In the genomic region with DNA sequence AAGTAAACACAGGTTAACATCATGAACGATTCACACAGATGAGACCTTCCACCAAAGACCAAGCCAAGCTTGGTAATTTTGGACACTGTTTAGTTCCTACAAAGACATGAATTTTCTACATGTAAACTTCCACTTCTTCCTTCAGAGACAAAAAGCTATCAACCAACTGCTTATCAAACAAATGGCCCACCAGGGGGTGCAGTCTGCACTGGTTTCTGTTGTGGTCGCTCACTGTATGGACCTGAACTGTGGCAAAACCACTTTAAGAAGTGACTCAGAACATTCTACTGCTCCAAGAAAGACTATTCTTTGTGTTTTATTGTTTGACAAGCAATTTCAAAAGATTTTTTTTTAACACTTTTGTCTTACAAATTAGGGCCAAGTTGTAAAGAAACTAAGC, we compare ENCODE assay signal across 8 mouse cellular contexts.
DNase-seq lines count a peak whose midpoint lies in the region; ATAC-seq and TF ChIP-seq lines count a peak whose summit lies in the region.

No protein-coding gene starts in this region.

- H3K4me3 ChIP-seq in neural tube, embryonic 14.5 days (ENCODE audit: low read depth, low read length), result no peak overlapping the region
- no peak overlapping the region for H3K4me3 ChIP-seq in intestine, postnatal 0 days (ENCODE audit: low read depth, low read length)
- no peak overlapping the region for H3K4me3 ChIP-seq in liver, embryonic 11.5 days (ENCODE audit: low read depth, low read length)

- peak; percentile 55; the same call in 1 of the 2 replicates for ATAC-seq in neural tube, embryonic 14.5 days (ENCODE audit: low read depth)
- no peak for ATAC-seq in intestine, postnatal 0 days
- ATAC-seq in liver, embryonic 11.5 days (replicated peaks; ENCODE audit: low FRiP score), result no peak
- no peak for ATAC-seq in monocyte, adult 5-6 weeks (replicated peaks; ENCODE audit: insufficient number of reproducible peaks, low FRiP score, low TSS enrichment, poor library complexity, severe bottlenecking)

- no peaks in the 10 kb centered on the region for H3K36me3 ChIP-seq in neural tube, embryonic 14.5 days (ENCODE audit: control insufficient read depth, insufficient read depth, low read length)
- H3K36me3 ChIP-seq in intestine, postnatal 0 days (ENCODE audit: control insufficient read depth, insufficient read depth), result no peaks in the 10 kb centered on the region
- no peaks in the 10 kb centered on the region for H3K36me3 ChIP-seq in liver, embryonic 11.5 days (ENCODE audit: control insufficient read depth, insufficient read depth, low read length)

- no peaks in the 10 kb centered on the region for H3K27me3 ChIP-seq in neural tube, embryonic 14.5 days (ENCODE audit: control insufficient read depth, insufficient read depth, low read length)
- no peaks in the 10 kb centered on the region for H3K27me3 ChIP-seq in intestine, postnatal 0 days (replicated peaks; ENCODE audit: control insufficient read depth, insufficient read depth, low read length)
- H3K27me3 ChIP-seq in liver, embryonic 11.5 days (replicated peaks; ENCODE audit: control insufficient read depth, insufficient read depth, low read length), result no peaks in the 10 kb centered on the region

- WGBS in neural tube, embryonic 14.5 days, result 46% methylated on average over 2 of the region's 2 CpGs
- 36% methylated on average over 2 of the region's 2 CpGs for WGBS in intestine, postnatal 0 days
- 30% methylated on average over 2 of the region's 2 CpGs for WGBS in liver, embryonic 11.5 days

- no peak overlapping the region for H3K27ac ChIP-seq in neural tube, embryonic 14.5 days (ENCODE audit: low read depth, low read length)
- H3K27ac ChIP-seq in intestine, postnatal 0 days (ENCODE audit: low read depth, low read length), result no peak overlapping the region
- H3K27ac ChIP-seq in liver, embryonic 11.5 days (ENCODE audit: low read depth, low read length), result no peak overlapping the region

- H3K9me3 ChIP-seq in neural tube, embryonic 14.5 days (ENCODE audit: control insufficient read depth, low read length), result no peaks in the 10 kb centered on the region
- no peaks in the 10 kb centered on the region for H3K9me3 ChIP-seq in intestine, postnatal 0 days (ENCODE audit: control insufficient read depth)
- H3K9me3 ChIP-seq in liver, embryonic 11.5 days (ENCODE audit: control insufficient read depth, low read length), result no peaks in the 10 kb centered on the region

- no peak overlapping the region for H3K9ac ChIP-seq in neural tube, embryonic 14.5 days (replicated peaks; ENCODE audit: low read depth, low read length)
- H3K9ac ChIP-seq in intestine, postnatal 0 days (ENCODE audit: low read depth, low read length), result no peak overlapping the region
- H3K9ac ChIP-seq in liver, embryonic 11.5 days (ENCODE audit: low read depth, low read length), result no peak overlapping the region

- H3K4me2 ChIP-seq in neural tube, embryonic 14.5 days (ENCODE audit: low read depth, low read length), result no peak overlapping the region
- no peak overlapping the region for H3K4me2 ChIP-seq in intestine, postnatal 0 days (replicated peaks; ENCODE audit: low read depth)
- no peak overlapping the region for H3K4me2 ChIP-seq in liver, embryonic 11.5 days

- DNase-seq in neural tube, embryonic 10.5 days (ENCODE audit: extremely low spot score, low spot score), result no peak
- peak; percentile 75 for DNase-seq in adrenal gland, postnatal 25 days
- peak; percentile 78 for DNase-seq in fibroblast of lung, adult 2 months (ENCODE audit: low read depth)
- DNase-seq in liver, embryonic 11.5 days (ENCODE audit: low spot score), result peak; percentile 49
- DNase-seq in right cerebral cortex, postnatal 10 days (ENCODE audit: low spot score in 2 of 2), result peak; percentile 82 to 86

- peak; percentile 74 for TF ChIP-seq CTCF in intestine, postnatal 0 days (IDR thresholded peaks at IDR 0.05; ENCODE audit: low read depth)

- peaks cover 26% of the 10 kb centered on the region; the same call in 1 of the 2 replicates for H3K4me1 ChIP-seq in neural tube, embryonic 14.5 days (ENCODE audit: control insufficient read depth, insufficient read depth, low read length)
- H3K4me1 ChIP-seq in intestine, postnatal 0 days (replicated peaks; ENCODE audit: control insufficient read depth, insufficient read depth, low read length), result no peaks in the 10 kb centered on the region
- no peaks in the 10 kb centered on the region for H3K4me1 ChIP-seq in liver, embryonic 11.5 days (replicated peaks; ENCODE audit: control insufficient read depth, insufficient read depth, low read length)
